Mouse (Mus musculus) liver, embryonic 14.5 days (tissue): ENCODE results near the gene Col2a1. TPM values are rescaled to one million over a fixed set of nuclear protein-coding genes. Genes with fewer than 3 reads are reported as not detected.

Experiments
- ATAC-seq: fragments of 200-750 bp; cut with Nextera tagmentation; 2 replicates; pipeline ENCODE4 v1.8.0; 2017; ENCODE audit warnings: moderate number of reproducible peaks, mild to moderate bottlenecking, moderate library complexity; ENCODE audit not compliant: insufficient read depth
- DNase-seq, 3 experiments: peaks; one replicate each; pipeline ENCODE4 v3.0.0-alpha.2; 2012 to 2013; ENCODE audit warnings: low read depth in 3 of 3, low spot score in 3 of 3
- H3K27ac ChIP-seq: fragments of 300-500 bp; sonication (generic); 2 replicates; pipeline ENCODE4 v1.5.1; 2014; ENCODE audit warnings: moderate library complexity, mild to moderate bottlenecking, control low read depth, inconsistent platforms
- H3K27me3 ChIP-seq: fragments of 300-500 bp; sonication (generic); 2 replicates; pipeline ENCODE4 v1.6.1; 2014; ENCODE audit warnings: mild to moderate bottlenecking, low read length, moderate library complexity; ENCODE audit not compliant: control insufficient read depth, insufficient read depth
- H3K36me3 ChIP-seq: fragments of 300-500 bp; sonication (generic); replicated peaks from 2 replicates; pipeline ENCODE4 v1.6.1; 2014; ENCODE audit warnings: low read depth; ENCODE audit not compliant: control insufficient read depth, insufficient read depth
- H3K4me1 ChIP-seq, 2 experiments: fragments of 200-500 bp in 1 of 2; fragments of 300-500 bp in 1 of 2; sonication (generic) in 1 of 2; replicated peaks; 2 replicates each; pipeline ENCODE4 v1.6.1; 2012 to 2014; ENCODE audit warnings: antibody characterized with exemption in 1 of 2, inconsistent platforms in 1 of 2, low read length in 1 of 2; ENCODE audit not compliant: control insufficient read depth in 2 of 2, insufficient read depth in 2 of 2
- H3K4me2 ChIP-seq: fragments of 300-500 bp; sonication (generic); 2 replicates; pipeline ENCODE4 v1.6.1; 2014; ENCODE audit warnings: low read depth, mild to moderate bottlenecking, control low read depth, moderate library complexity
- H3K4me3 ChIP-seq, 2 experiments: fragments of 200-500 bp in 1 of 2; fragments of 300-500 bp in 1 of 2; sonication (generic) in 1 of 2; 2 replicates each; pipeline ENCODE4 v1.5.1; 2012 to 2014; ENCODE audit warnings: low read depth in 2 of 2, low read length in 2 of 2, mild to moderate bottlenecking in 2 of 2, control low read depth in 1 of 2, inconsistent platforms in 1 of 2, moderate library complexity in 1 of 2; ENCODE audit not compliant: insufficient read depth in 1 of 2
- H3K9ac ChIP-seq: fragments of 300-500 bp; sonication (generic); replicated peaks from 2 replicates; pipeline ENCODE4 v1.6.1; 2014; ENCODE audit warnings: mild to moderate bottlenecking, control low read depth, moderate library complexity
- H3K9me3 ChIP-seq: fragments of 300-500 bp; sonication (generic); 2 replicates; pipeline ENCODE4 v1.6.1; 2016; ENCODE audit warnings: low read length, mixed read lengths; ENCODE audit not compliant: control insufficient read depth
- CTCF ChIP-seq: IDR thresholded peaks from 2 replicates; pipeline ENCODE4 v1.5.1; 2016; ENCODE audit warnings: antibody characterized with exemption, low read depth, control low read depth
- EP300 ChIP-seq: IDR thresholded peaks from 2 replicates; pipeline ENCODE4 v1.6.1; 2016; ENCODE audit warnings: antibody characterized with exemption, low read depth
- WGBS: fragments of 180-500 bp; shearing (Covaris S2); extraction: QIAGEN DNeasy Blood & Tissue Kit; methylation state at CpG from one replicate; pipeline ENCODE4 v1.1.7; 2014; ENCODE audit not compliant: insufficient replicate concordance; 5-methylcytosine and 5-hydroxymethylcytosine counted together
- polyA plus RNA-seq, 2 experiments: library from polyadenylated mRNA; depleted of rRNA in 1 of 2; stranded (reverse) in 1 of 2; unstranded in 1 of 2; fragments of >200 nt; fragmentation: Nextera tagmentation in 1 of 2; extraction: Ambion mirVana in 1 of 2; gene quantifications; 2 replicates each; pipeline versions ENCODE4 v1.2.1 to v1.2.3; 2012 to 2014

Col2a1 gene
- polyA plus RNA-seq, 2 experiments, result 0.04 to 0.56 TPM

DNA sequence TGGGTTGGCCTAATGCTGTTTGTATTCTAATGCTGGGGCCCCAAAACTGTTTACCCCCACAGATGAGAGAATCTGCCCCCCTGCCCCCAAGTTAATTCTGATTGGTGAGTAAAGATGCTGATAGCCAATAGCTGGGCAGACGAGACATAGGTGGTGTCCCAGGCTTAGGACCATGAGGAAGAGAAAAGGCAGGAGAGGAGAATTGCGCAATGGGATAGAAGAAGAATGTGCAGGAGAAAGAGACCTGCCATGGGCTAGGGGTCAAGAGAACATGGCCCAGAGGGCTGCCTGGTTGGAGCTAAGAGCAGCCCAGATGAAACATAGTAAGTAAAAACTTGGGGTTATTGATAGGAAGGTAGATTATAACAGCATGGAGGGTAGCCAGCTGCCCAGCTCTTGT lies 64.4 kb downstream of the Col2a1 start:
- H3K4me2 ChIP-seq, result no peak overlapping the region
- H3K9ac ChIP-seq, result no peak overlapping the region
- 52% methylated on average over 2 of the region's 2 CpGs for WGBS
- H3K4me3 ChIP-seq, result no peak overlapping the region
- DNase-seq (no peak), ATAC-seq (no peak)
- TF ChIP-seq CTCF (no peak), EP300 (no peak)
- no peak overlapping the region for H3K27ac ChIP-seq
- no peaks in the 10 kb centered on the region for H3K4me1 ChIP-seq
- no peaks in the 10 kb centered on the region for H3K36me3 ChIP-seq
- no peaks in the 10 kb centered on the region for H3K27me3 ChIP-seq
- H3K9me3 ChIP-seq, result no peaks in the 10 kb centered on the region

DNA sequence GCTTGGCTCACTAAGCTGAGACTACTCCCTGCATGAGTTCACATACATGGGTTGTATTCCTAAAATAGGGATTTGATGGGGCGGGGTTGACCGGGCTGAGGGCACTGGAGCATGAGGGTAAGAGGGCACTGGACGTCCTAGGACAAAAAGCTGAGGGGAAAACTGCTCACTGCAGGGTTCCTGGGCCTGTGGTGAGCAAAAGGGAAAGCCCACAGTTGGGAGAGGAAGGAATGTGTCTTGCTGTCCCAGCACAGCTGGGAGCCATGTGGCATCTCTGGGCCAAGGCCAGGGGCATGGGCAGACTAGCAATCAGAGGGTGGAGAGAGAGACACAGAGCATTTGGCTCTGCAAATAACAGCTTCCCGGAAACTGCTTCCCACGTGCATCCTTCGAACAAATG lies 65.9 kb downstream of the Col2a1 start:
- no peak for ATAC-seq
- H3K27ac ChIP-seq, result no peak overlapping the region

DNA sequence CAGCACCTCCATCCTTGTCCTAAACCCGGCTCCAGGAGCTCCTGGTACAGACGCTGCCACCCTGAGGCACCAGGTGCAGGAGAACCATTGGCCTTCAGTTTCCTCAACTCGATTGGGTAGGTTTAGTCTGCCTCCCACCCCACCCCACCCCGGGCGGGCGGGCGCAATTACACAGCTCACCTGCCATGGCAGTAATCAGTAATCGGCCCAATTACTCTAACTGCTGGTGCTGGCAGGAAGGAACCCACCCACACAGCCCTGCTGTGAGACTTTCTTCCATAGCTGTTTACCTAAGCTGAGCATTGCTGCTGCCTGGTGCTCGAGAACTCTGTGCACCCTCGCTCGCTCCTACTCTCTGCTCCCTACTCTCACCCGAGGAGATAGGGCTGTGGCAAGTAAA lies 72.1 kb downstream of the Col2a1 start:
- no peak overlapping the region for H3K27ac ChIP-seq
- 0 out of 4 replicates have a peak, but pooled peaks cover 0 to 1% of the 10 kb centered on the region in 2 experiments for H3K4me1 ChIP-seq
- no peak overlapping the region for H3K4me3 ChIP-seq
- WGBS, result 72% methylated on average over 12 of the region's 12 CpGs
- H3K27me3 ChIP-seq, result no peaks in the 10 kb centered on the region
- H3K9me3 ChIP-seq, result no peaks in the 10 kb centered on the region
- no peaks in the 10 kb centered on the region for H3K36me3 ChIP-seq
- no peak overlapping the region for H3K9ac ChIP-seq
- no peak for DNase-seq
- TF ChIP-seq EP300 (no peak), CTCF (no peak)
- no peak overlapping the region for H3K4me2 ChIP-seq
- no peak for ATAC-seq

More for the DNA sequence above, 65.9 kb downstream of the Col2a1 start:
- no peak overlapping the region for H3K9ac ChIP-seq
- no peak overlapping the region for H3K4me2 ChIP-seq
- 58% methylated on average over 6 of the region's 6 CpGs for WGBS
- no peaks in the 10 kb centered on the region for H3K27me3 ChIP-seq
- H3K9me3 ChIP-seq, result no peaks in the 10 kb centered on the region
- no peaks in the 10 kb centered on the region for H3K36me3 ChIP-seq
- H3K4me1 ChIP-seq, result no peaks in the 10 kb centered on the region
- TF ChIP-seq CTCF (no peak), EP300 (no peak)
- no peak for DNase-seq
- H3K4me3 ChIP-seq, result no peak overlapping the region

DNA sequence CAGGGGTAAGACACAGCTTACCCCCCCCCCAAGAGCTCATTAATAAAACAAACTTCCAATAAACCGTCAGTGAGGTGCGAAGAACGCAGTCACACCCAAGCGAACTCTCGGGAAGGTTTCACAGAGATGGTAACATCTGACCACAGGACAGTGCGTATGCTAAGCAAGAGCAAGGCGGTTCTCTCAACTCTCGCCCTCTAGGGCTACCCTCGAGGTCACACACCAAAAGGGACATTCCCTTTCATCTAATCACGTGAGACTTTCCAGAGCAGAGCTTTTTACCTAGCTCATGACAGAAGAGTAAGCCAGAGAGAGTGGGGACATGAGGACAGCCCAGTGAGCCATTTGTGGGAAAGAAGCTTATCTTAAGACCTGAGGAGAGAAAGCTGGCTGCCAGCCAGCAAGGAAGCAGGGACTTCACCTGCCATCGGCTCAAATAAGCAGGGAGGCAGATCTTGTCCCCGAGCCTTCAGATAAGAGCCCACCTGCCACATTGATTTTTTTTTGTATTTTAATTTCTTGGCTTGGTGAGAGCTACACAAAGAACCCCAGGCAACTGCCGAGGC lies 75.2 kb downstream of the Col2a1 start:
- Histone ChIP-seq H3K9me3 (no peaks in the 10 kb centered on the region), H3K27ac (no peak overlapping the region), H3K4me2 (no peak overlapping the region), H3K27me3 (no peaks in the 10 kb centered on the region), H3K4me1 (0 out of 4 replicates have a peak, but pooled peaks cover 0 to 1% of the 10 kb centered on the region in 2 experiments), H3K9ac (no peak overlapping the region), H3K4me3 (no peak overlapping the region), H3K36me3 (no peaks in the 10 kb centered on the region)
- 44% methylated on average over 13 of the region's 13 CpGs for WGBS
- DNase-seq (no peak), ATAC-seq (no peak)
- no peak for TF ChIP-seq EP300
- no peak for TF ChIP-seq CTCF

DNA sequence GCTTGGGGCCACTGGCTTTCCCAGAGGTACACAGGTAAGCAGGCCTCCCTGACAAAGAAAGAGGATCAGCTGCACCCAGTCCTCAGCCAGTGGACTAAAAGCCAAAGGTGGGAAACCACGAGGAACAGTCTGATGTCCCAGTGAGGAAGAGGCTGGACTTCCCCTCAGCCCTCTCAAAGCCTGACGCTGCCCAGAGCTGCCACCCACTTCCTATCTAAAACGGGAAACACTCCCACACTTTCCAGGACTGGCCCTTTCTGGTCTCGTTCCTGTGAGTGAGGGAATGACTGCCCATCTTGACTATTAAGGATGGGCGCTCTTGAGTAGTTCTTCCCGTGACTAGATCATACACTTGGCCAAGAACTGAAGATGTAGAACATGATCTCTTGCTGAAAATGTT lies 76.7 kb downstream of the Col2a1 start:
- 0 out of 4 replicates have a peak, but pooled peaks cover 0 to 1% of the 10 kb centered on the region in 2 experiments for H3K4me1 ChIP-seq
- H3K27me3 ChIP-seq, result no peaks in the 10 kb centered on the region
- no peak overlapping the region for H3K9ac ChIP-seq
- no peak overlapping the region for H3K4me2 ChIP-seq
- no peak overlapping the region for H3K4me3 ChIP-seq
- TF ChIP-seq CTCF (no peak), EP300 (no peak)
- DNase-seq (no peak), ATAC-seq (no peak)
- WGBS, result 27% methylated on average over 6 of the region's 6 CpGs
- H3K36me3 ChIP-seq, result no peaks in the 10 kb centered on the region
- H3K9me3 ChIP-seq, result no peaks in the 10 kb centered on the region
- no peak overlapping the region for H3K27ac ChIP-seq
